Mouse (Mus musculus) heart, embryonic 14.5 days (tissue): ENCODE results near the gene Sec22a. TPM values are rescaled to one million over a fixed set of nuclear protein-coding genes. Genes with fewer than 3 reads are reported as not detected.

Experiments
- ATAC-seq: fragments of 200-750 bp; cut with Nextera tagmentation; 2 replicates; pipeline ENCODE4 v1.8.0; 2017; ENCODE audit warnings: low read depth, moderate TSS enrichment; ENCODE audit not compliant: insufficient number of reproducible peaks, insufficient read depth, low FRiP score
- H3K27ac ChIP-seq, 2 experiments: fragments of 200-500 bp in 1 of 2; fragments of 300-500 bp in 1 of 2; sonication (generic) in 1 of 2; replicated peaks in 1 of 2; 2 replicates each; pipeline ENCODE4 v1.5.1; 2012 to 2014; ENCODE audit warnings: low read depth in 2 of 2, low read length in 2 of 2, control low read depth in 1 of 2, mild to moderate bottlenecking in 1 of 2, mixed read lengths in 1 of 2; ENCODE audit not compliant: control insufficient read depth in 1 of 2, insufficient read depth in 1 of 2
- H3K27me3 ChIP-seq: fragments of 300-500 bp; sonication (generic); 2 replicates; pipeline ENCODE4 v1.6.1; 2014; ENCODE audit warnings: mild to moderate bottlenecking, low read length, control low read depth; ENCODE audit not compliant: control insufficient read depth, insufficient read depth
- H3K36me3 ChIP-seq: fragments of 300-500 bp; sonication (generic); 2 replicates; pipeline ENCODE4 v1.6.1; 2014; ENCODE audit warnings: mild to moderate bottlenecking, control low read depth, low read length, mixed read lengths; ENCODE audit not compliant: control insufficient read depth, insufficient read depth
- H3K4me1 ChIP-seq, 2 experiments: fragments of 200-500 bp in 1 of 2; fragments of 300-500 bp in 1 of 2; sonication (generic) in 1 of 2; 2 replicates each; pipeline ENCODE4 v1.6.1; 2012 to 2014; ENCODE audit warnings: low read length in 2 of 2, control low read depth in 1 of 2, mixed read lengths in 1 of 2; ENCODE audit not compliant: control insufficient read depth in 2 of 2, insufficient read depth in 2 of 2
- H3K4me2 ChIP-seq: fragments of 300-500 bp; sonication (generic); 2 replicates; pipeline ENCODE4 v1.6.1; 2014; ENCODE audit warnings: mild to moderate bottlenecking, low read length
- H3K4me3 ChIP-seq, 2 experiments: fragments of 200-500 bp in 1 of 2; fragments of 300-500 bp in 1 of 2; sonication (generic) in 1 of 2; 2 replicates each; pipeline ENCODE4 v1.5.1; 2012 to 2014; ENCODE audit warnings: low read length in 2 of 2, mild to moderate bottlenecking in 2 of 2, control low read depth in 1 of 2, low read depth in 1 of 2, moderate library complexity in 1 of 2; ENCODE audit not compliant: control insufficient read depth in 1 of 2, insufficient read depth in 1 of 2
- H3K9ac ChIP-seq: fragments of 300-500 bp; sonication (generic); 2 replicates; pipeline ENCODE4 v1.6.1; 2014; ENCODE audit warnings: mild to moderate bottlenecking, low read length
- H3K9me3 ChIP-seq: fragments of 300-500 bp; sonication (generic); 2 replicates; pipeline ENCODE4 v1.6.1; 2016; ENCODE audit warnings: low read length, control low read depth; ENCODE audit not compliant: control insufficient read depth
- WGBS: fragments of 180-500 bp; shearing (Covaris S2); extraction: QIAGEN DNeasy Blood & Tissue Kit; methylation state at CpG from one replicate; pipeline ENCODE4 v1.1.7; 2014; 5-methylcytosine and 5-hydroxymethylcytosine counted together
- polyA plus RNA-seq: library from polyadenylated mRNA; unstranded; fragments of >200 nt; fragmentation: Nextera tagmentation; extraction: Ambion mirVana; gene quantifications from 2 replicates; pipeline ENCODE4 v1.2.1, GENCODE M21; 2014

Gene Sec22a
- polyA plus RNA-seq, 1 experiment from 2014 or later: 39.8 TPM

DNA sequence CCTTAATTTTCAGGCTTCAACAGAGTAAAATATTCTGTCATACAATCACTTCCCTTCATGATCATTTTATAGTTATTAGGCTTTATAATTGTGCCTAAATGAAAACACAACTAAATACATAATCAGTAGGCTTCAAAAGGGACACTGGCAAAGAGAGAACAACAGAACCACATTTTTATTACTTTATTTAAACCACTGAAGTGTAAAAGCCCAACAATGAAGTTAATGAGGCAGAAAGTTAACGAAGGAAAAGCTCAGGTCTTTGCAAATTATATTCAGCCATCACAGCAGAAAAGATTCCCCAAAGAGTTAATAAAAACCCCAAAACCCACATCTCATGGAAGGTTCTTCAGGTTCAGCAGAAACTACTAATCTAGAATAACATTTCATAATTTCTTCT lies 33.3 kb downstream of the Sec22a start:
- H3K36me3 ChIP-seq: peaks cover 17% of the 10 kb centered on the region
- no peaks in the 10 kb centered on the region for H3K9me3 ChIP-seq
- H3K9ac ChIP-seq: no peak overlapping the region
- no peak overlapping the region for H3K4me2 ChIP-seq
- no peaks in the 10 kb centered on the region for H3K27me3 ChIP-seq
- no peak for ATAC-seq
- no peak overlapping the region for H3K27ac ChIP-seq
- WGBS: 100% methylated on average over 1 of the region's 1 CpGs
- no peak overlapping the region for H3K4me3 ChIP-seq
- no peaks in the 10 kb centered on the region for H3K4me1 ChIP-seq

- no peaks in the 10 kb centered on the region for H3K9me3 ChIP-seq
- 93% methylated on average over 2 of the region's 2 CpGs for WGBS
- ATAC-seq: no peak
- peaks cover 0 to 4% of the 10 kb centered on the region in 2 experiments; a peak in 1 of 4 replicates for H3K4me1 ChIP-seq
- no peak overlapping the region for H3K4me3 ChIP-seq
- peaks cover 6% of the 10 kb centered on the region; the same call in 1 of the 2 replicates for H3K36me3 ChIP-seq
- no peaks in the 10 kb centered on the region for H3K27me3 ChIP-seq
- H3K27ac ChIP-seq: no peak overlapping the region
- no peak overlapping the region for H3K9ac ChIP-seq
- no peak overlapping the region for H3K4me2 ChIP-seq
Measured at GRCm38 (mm10) chr16:35319773-35320172, 43.9 kb downstream of the Sec22a start.

- H3K36me3 ChIP-seq: peaks cover 6% of the 10 kb centered on the region; the same call in 1 of the 2 replicates
- no peak for ATAC-seq
- H3K27me3 ChIP-seq: no peaks in the 10 kb centered on the region
- no peak overlapping the region for H3K4me3 ChIP-seq
- 33% methylated on average over 4 of the region's 4 CpGs for WGBS
- H3K9me3 ChIP-seq: no peaks in the 10 kb centered on the region
- no peak overlapping the region for H3K9ac ChIP-seq
- no peak overlapping the region for H3K27ac ChIP-seq
- no peak overlapping the region for H3K4me2 ChIP-seq
- H3K4me1 ChIP-seq: peaks cover 0 to 4% of the 10 kb centered on the region in 2 experiments; a peak in 1 of 4 replicates
Measured at GRCm38 (mm10) chr16:35319335-35319734, 44.4 kb downstream of the Sec22a start.

DNA sequence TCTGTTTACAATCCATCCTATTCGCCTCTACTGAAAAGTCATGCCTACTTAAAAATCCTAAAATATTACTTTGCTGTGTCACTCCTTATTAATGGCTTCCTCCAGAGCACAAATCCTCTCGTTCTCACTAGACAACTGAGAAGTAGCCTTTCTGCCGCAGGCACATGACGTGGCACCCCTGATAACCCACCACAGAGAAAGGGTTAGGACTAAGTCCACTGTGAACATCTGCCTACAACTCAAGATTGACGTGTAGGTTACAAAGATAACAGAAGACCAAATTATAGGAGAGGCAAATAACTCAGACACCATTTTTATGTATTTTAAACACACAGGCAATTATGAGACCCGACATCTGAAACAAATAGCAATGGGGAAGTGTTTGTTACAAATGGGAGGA lies 45.3 kb downstream of the Sec22a start:
- Histone ChIP-seq H3K27ac (no peak overlapping the region), H3K9me3 (no peaks in the 10 kb centered on the region)
- 73% methylated on average over 6 of the region's 6 CpGs for WGBS

GRCm38 (mm10) chr16:35317460-35317859 lies 46.3 kb downstream of the Sec22a start:
- 90% methylated on average over 5 of the region's 5 CpGs for WGBS

More for the DNA sequence above, 45.3 kb downstream of the Sec22a start:
- no peak for ATAC-seq
- Histone ChIP-seq H3K4me1 (peaks cover 0 to 4% of the 10 kb centered on the region in 2 experiments; a peak in 1 of 4 replicates), H3K4me2 (no peak overlapping the region), H3K27me3 (no peaks in the 10 kb centered on the region), H3K36me3 (peaks cover 15% of the 10 kb centered on the region), H3K4me3 (no peak overlapping the region), H3K9ac (no peak overlapping the region)

DNA sequence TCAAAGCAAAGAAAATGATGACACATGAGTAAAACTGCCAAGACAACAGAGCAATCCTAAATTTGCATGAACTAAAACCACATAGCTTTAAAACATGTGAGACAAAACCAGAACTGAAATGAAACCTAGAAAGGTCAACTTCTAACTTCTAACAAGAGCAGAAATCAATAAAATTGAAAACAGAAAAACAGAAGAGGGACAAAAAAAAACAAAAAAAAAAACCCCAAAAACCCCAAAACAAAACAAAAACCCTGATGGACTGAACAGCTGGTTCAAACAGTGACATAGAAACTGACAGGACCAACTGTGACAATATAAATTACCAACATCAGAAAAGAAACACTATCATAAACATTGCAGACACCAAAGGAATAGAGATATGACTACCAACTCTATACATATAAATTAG lies 46.9 kb downstream of the Sec22a start:
- no peak overlapping the region for H3K27ac ChIP-seq
- no peaks in the 10 kb centered on the region for H3K27me3 ChIP-seq
- H3K4me1 ChIP-seq: peaks cover 0 to 4% of the 10 kb centered on the region in 2 experiments; a peak in 1 of 4 replicates
- ATAC-seq: no peak
- H3K4me2 ChIP-seq: no peak overlapping the region
- no peak overlapping the region for H3K4me3 ChIP-seq
- peaks cover 25% of the 10 kb centered on the region for H3K36me3 ChIP-seq
- no peak overlapping the region for H3K9ac ChIP-seq
- no peaks in the 10 kb centered on the region for H3K9me3 ChIP-seq

More at GRCm38 (mm10) chr16:35317460-35317859, 46.3 kb downstream of the Sec22a start:
- no peak overlapping the region for H3K27ac ChIP-seq
- H3K4me1 ChIP-seq: peaks cover 0 to 4% of the 10 kb centered on the region in 2 experiments; a peak in 1 of 4 replicates
- no peak overlapping the region for H3K4me3 ChIP-seq
- no peaks in the 10 kb centered on the region for H3K9me3 ChIP-seq
- H3K36me3 ChIP-seq: peaks cover 24% of the 10 kb centered on the region
- H3K27me3 ChIP-seq: no peaks in the 10 kb centered on the region
- H3K9ac ChIP-seq: no peak overlapping the region
- H3K4me2 ChIP-seq: no peak overlapping the region
- no peak for ATAC-seq

DNA sequence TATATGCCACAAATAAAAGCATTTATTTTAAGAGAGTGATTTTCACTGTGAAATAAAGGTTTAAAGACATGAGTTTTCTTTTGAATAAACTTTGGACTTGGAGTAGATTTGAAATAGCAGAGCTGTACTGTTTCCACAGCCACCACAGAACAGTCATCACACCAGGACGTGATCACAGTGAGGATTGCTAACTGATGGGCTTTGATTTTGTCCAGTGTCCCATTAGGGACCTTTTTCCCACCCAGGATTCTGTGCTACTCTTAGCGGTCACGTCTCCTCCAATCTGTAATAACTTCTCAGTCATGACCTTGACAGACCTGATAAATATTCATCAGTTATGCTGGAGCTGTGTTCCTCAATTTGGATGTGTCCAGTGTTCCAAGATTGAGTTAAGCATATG lies 48.2 kb downstream of the Sec22a start:
- ATAC-seq: no peak
- no peaks in the 10 kb centered on the region for H3K27me3 ChIP-seq
- no peak overlapping the region for H3K27ac ChIP-seq
- H3K4me2 ChIP-seq: no peak overlapping the region
- WGBS: 49% methylated on average over 3 of the region's 3 CpGs
- no peaks in the 10 kb centered on the region for H3K9me3 ChIP-seq
- H3K4me1 ChIP-seq: peaks cover 3 to 9% of the 10 kb centered on the region in 2 experiments; a peak in 2 of 4 replicates
- H3K36me3 ChIP-seq: peaks cover 25% of the 10 kb centered on the region
- no peak overlapping the region for H3K9ac ChIP-seq
- H3K4me3 ChIP-seq: no peak overlapping the region

- WGBS: 32% methylated on average over 8 of the region's 8 CpGs
Measured at GRCm38 (mm10) chr16:35311586-35311985, 52.1 kb downstream of the Sec22a start.

More at GRCm38 (mm10) chr16:35311586-35311985, 52.1 kb downstream of the Sec22a start:
- no peak overlapping the region for H3K27ac ChIP-seq
- H3K4me1 ChIP-seq: peaks cover 15 to 22% of the 10 kb centered on the region in 2 experiments; a peak in 3 of 4 replicates
- H3K4me3 ChIP-seq: no peak overlapping the region
- H3K9ac ChIP-seq: no peak overlapping the region
- no peak for ATAC-seq
- no peaks in the 10 kb centered on the region for H3K27me3 ChIP-seq
- peaks cover 21% of the 10 kb centered on the region for H3K36me3 ChIP-seq
- no peak overlapping the region for H3K4me2 ChIP-seq
- H3K9me3 ChIP-seq: no peaks in the 10 kb centered on the region
